Mouse (Mus musculus): ENCODE results near the gene Oat.

The Oat gene

DNA sequence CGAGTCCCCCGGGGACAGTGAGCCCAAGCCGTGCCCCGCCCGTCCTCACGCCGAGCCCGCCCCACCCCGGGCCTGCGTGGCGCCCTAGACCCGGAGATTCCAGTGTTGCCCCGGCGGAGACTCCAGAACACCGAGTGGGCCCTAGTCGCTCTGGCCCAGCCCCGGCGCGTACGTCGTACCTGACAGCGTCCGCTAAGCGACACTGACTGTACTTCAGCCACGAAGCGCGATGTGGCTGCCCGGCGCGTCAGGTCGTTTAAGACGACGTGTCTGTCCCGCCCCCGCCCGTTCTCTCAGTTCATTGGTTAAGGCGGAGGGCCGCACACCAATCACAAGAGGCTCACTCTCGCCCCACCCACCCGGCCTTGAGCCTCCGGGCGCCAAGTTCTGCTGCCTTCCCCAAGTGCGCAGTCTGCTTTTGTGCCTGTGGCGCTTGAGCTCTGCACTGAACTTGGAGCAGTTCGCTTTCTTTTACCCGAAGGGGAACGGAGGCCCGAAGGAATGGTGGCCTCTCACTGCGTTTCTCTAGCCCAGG, at the start of gene Oat:
TSS of gene Oat (minus strand) at position 283 of the 535 bp plus-strand sequence.
- peak; percentile 80 for DNase-seq (ENCODE audit: low spot score)

DNA sequence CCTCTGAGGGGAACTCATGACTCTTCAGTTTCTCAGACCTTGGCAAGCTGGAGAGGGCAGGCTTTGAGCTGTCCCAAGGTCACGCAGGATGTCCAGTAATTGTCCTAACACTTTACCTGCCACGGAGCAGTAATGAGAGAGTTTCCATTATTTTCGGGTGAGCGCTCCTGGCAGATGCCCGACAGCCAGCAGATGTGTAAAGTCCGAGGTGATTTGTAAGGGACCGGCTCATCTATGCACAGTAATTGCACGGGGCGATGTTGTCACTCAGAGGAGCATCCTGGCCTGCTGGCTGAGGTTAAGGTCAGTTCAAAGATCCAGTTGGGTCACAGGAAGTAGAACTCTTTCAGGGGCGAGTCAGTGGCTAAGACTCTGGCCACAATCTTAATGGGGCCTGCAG, 48.0 kb upstream of the Oat start:
- no peak for DNase-seq (ENCODE audit: low spot score)

DNA sequence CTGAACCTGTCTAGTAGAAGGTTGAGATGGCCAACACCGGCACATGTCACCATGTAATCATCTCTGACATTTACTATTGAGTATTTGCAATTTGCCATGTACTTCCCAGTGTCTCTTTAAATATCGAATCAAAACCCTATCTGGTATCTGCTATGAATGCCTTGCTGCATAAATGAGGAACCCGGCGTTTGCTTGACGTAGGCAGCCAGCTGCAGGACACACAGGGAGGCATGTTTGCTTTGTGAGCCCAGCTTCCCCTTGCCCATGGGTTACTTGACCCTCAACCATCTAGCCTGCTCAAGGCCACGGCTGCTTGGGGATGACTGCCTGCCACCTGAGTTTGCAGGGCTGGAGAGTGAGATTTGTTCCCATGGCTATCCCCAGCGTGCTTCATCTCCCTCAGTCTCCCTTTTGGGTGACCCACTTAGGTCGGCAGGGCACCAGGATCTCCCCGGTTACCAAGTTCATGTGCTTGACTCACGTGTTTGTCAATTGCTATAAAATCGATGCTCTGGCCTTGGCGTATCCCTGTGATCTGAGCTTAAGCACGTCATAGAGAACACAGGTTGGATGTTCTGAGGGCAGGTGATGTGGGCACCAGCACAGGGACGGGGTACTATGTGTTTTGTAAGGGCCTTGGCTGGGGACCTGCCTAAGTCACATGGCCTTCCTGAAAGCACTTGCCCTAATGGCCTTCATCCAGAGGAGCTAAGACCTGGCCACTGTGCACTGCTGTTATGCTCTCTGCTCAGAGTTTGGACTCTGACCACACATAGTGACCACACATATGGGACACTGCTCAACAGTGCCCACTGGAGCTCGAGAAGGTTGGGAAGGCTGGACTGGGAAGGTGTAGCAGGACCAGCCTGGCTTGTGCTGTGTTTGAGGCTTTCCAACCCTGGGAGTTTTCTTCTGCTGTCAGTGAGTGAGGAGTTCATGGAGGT, 44.0 kb upstream of the Oat start:
- no peak for DNase-seq (ENCODE audit: low spot score)

DNA sequence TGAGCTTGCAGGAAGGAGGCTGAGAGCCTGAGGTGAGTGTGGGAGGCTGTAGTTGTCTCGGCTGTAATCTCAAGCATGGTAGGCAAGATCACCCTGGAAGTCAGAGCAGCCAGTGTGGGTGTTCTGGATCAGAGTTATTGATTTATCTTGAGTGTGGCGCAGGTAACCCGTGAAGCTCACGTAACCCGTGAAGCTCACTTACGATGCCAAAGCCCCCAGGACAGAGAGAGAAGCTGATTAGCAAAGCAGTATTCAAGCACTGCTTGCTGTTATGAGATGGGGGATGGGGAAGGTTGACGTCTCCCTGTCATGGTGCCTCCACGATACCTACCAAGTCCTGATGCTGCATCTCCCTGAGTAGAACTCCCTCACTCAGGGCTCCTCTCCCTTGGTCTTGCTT, 43.4 kb upstream of the Oat start:
- no peak for DNase-seq (ENCODE audit: low spot score)

DNA sequence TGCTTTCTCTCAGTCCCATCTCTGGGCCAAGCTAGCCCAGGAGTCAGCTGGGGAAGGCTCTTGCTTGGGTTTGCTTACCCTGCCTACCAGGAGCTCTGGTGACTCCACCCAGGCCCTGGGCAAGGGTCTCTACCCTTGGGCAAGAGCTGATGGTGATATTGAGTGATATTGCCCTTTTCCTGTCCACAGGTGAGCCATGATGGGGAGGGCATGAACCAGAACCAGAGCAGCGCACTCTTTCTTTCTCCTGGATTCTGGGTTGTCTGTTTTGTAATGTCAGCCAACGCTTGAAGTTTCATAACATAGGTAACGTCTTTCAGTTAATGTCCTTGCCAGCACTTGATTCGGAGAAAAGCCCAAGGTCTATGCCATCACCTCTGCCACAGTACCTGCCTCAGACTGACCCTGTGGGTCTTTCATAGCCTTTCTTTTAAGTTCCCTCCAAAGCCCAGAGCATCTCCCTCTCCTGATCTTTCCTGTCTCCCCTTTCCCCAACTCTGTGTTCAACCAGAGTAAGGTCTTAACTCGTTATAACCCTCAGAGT, 40.9 kb upstream of the Oat start:
- no peak for DNase-seq (ENCODE audit: low spot score)

DNA sequence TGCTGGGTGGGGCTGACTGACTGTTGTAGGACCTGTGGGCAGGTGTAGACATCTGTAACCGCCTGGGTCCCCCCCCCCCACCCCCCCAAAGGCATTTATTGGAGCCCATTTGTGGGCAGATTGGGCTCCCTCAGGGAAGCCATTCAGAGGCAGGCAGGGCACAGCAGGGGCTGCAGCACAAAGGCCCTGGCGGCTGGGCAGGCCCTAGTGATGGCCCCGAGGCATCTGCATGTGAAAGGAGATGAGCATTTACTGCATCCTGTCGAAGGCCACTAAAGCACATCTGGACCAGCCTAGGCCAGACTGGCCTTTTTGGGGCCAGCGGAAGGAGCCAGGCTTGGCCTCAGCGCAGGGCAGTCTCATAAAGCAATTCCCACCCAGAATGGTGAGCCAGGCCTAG, 40.2 kb upstream of the Oat start:
- no peak for DNase-seq (ENCODE audit: low spot score)

DNA sequence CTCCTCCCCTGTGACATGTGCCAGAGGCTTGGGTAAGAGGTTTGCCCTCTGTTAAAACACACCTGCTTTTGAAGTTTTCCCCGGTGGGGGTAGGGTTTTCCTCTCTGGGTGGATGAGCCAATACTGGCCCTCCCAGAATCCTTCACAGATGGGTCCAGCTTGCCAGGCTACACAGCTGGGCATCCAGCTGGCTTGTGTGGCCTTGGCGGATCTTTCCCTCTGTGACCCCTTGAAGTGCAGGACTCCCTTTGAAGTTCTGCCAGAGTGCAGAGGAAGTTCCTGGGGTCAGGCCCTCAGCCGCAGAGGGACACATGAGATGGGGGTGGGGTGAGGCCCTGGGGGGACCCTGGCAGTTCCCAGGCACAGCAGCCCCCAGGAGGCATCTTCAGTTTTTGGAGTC, 39.1 kb upstream of the Oat start:
- no peak for DNase-seq (ENCODE audit: low spot score)

DNA sequence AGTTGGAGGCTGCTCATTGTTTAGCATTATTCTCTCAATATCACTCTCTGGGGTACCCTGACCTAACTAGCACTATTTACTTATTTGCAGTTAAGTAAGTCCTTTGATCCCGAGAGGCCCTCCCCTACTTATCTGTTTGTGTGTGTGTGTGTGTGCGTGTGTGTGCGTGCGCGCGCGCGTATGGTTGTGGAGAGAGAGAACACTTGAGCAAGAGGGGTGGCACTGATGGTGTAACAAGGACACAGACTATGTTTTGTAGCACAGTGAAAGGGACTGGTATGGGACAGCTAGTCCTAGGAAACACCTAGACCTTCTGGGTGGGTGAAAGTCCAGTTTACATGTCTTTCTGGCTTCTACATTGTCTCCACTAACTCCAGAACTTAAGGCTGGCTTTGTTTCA, 35.3 kb upstream of the Oat start:
- no peak for DNase-seq (ENCODE audit: low spot score)

DNA sequence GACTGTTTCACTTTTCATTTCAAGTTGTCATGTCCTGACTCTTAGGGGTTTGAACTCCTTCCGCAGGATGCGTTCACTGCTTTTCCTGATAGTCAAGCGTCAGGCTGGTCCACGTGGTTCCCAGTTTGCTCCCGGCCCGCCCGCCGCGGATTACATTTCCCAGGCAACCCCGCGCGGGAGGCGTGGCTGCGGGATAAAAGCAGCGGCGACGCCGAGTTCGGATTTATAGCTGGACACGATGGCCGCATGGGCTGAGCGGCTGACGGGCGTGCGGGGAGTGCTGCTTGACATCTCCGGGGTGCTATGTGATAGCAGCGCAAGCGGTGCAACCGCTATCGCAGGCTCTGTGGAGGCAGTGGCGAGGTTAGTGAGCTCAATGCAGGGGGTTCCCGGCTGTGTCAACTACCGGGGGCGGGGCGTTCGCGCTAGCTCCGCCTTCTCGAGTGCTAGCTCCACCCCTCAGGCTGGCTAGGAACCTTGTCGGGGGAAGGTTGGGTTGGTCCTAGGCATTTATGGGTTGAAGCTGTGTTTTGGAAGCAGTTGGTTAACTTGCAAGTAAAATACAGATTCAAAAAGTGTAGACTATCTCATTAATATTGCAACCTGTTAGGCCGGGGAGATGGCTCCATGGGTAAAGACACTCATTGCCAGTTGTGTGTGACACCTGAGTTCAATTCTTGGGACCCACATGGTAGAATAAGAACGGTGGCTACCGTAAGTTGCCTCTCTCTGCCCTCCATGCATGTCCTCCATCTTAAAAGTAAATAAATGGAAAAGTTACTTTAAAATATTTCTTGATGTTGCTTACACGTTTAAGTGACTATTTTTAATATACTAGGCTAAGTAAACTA, 34.5 kb upstream of the Oat start, which contains the start of gene Lhpp:
TSS of gene Lhpp (plus strand) at position 171 of the 851 bp plus-strand sequence.
- peak; percentile 76 for DNase-seq (ENCODE audit: low spot score)

DNA sequence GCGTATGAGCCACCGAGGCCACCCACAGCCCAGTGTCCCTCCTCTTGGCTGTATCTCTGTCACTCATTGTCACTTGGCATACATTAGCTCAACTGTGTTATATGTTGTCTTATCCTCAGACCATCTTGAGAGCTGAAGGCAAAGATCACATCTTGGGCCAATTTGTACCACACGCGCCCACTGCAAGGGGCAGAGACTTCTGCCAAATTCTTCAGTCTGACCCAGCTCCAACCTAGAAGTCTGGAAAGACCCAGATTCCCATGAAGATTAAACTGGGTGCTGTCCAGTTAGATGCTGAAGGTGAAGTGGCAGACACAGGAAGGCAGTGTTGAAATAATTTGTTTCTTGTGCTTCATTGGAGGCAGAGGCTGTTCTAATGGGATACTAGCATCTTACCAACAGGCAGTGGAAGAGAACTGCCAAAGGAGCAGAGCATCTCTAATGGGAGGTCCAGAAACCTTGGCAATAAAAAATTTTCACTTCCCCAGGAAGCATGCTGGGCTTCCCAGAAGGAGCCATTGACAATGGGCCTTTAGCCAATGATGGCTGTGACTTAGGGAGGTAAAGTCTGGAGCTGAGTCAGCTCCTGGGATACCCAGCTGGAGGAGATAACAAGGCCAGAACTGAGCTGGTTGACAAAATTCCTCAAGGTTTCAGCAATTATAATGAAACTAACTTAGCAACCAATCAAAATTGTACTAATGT, 32.3 kb upstream of the Oat start:
- DNase-seq (ENCODE audit: low spot score), result no peak

DNA sequence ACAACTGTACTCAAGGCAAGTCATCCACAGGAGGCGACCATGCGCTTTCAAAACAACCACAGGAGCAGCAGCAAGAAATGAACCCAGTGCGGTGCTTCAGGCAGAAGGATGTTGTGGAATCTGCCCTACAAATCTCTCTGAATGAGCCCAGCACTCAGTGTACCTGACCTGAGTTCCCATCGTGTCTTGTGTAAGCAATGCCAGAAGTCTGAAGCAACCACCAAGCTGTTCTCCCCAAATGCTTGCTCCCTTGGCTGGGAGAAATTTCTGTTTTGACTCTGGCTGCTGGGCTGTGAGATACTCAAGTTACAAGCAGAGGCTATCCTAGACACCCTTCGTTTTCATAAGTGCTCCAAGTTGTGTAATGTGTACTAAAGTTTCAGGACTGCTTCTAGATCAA, 29.5 kb upstream of the Oat start:
- no peak for DNase-seq (ENCODE audit: low spot score)

DNA sequence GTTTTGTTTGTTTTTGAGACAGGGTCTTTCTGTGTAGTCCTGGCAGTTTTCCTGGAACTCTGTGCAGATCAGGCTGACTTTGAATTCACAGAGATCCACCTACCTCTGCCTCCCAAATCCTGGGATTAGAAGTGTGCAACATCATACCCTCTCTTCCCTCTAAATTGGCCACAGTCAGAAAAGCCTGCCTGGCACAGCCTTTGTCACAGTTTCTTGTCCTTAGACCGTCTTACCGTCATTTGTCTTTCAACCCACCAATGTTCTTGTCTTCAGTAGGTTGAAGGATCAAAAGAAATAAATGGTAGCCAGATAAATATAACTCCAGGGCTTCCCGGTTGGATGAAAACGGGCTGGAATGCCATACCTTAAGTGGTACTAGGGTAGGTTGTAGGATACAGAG, 28.5 kb upstream of the Oat start:
- no peak for DNase-seq (ENCODE audit: low spot score)

DNA sequence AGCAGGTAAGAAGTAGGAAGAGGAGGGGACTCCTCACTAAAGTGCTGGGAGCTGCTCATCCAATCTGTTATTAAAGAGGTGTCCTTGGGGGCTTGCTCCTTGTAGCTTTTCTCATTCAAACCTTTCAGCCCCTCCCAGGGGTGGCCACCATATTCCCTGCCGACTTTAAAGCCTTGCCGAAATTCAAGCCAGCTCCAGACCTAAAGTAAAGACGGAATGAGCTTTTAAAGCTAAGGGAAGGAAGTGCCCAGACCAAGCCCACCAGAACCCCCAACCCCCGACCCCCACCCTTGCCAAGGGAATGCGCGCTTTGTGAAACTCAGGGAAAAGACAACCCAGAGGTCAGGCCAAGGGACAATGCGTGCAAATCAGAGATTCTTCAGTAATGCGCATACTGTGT, 24.7 kb upstream of the Oat start:
- DNase-seq (ENCODE audit: low spot score), result no peak

DNA sequence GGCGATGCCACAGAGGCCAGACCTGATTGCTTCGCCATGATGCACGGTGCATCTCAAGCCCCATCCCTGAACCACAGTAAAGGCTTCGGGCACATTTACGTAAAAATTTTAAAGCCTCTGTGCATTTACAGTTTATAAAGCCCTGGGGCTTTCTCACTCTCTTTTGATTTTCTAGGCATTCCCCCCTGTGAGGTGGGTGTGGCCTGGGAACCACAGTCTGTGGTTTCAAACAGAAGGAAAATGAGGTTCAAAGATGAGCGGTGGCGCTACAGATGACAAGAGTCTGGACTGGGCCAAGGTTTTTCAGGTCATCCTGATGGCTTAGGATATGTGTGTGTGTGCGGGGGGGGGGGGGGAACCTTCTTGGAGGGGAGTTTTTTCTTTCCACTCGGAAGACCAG, 23.8 kb upstream of the Oat start:
- DNase-seq (ENCODE audit: low spot score), result no peak

DNA sequence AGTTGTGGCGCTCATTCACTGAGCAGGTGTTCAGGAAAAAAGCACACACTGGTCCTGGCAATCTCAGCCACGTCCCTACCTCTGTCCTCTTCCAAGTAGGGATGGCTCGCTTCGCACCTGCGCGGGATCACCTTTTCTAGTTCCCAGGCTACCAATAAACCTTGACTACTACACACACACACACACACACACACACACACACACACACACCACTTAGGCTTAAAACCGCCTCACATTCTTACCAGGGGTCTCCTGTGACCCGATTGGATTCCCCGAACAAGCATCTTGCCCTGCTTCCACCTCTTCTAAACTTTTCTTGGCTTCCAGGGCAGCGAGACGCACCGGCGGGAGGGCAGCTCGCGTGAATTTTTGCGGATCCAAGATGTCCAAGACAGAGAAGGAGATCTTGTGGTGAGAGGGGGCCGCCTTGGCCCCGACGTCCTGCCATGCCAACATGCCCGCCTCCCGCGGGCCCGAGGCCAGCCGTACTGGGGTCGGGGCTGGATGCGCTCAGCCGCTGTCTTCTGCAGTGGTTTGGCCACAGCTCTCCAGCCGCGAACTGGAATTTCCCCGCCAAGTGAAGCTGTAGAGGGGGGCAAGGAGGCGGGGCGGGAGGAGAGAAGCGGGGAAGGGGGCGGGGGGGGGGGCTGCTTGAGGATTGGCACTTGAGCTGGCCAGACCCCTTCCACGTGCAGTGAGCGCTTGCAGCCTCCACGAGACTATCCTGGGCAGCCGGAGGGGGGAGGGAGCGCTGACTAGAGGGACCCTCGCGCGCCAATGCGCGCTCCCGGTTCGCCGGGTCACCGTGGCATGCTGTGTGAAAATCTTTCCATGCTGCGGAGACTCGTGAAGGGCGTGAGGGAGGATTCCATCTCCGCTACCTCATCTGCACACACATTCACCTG, 23.1 kb upstream of the Oat start, which contains the start of gene Nkx1-2:
TSS of gene Nkx1-2 (minus strand) at position 567 of the 905 bp plus-strand sequence.
- no peak for DNase-seq (ENCODE audit: low spot score)

DNA sequence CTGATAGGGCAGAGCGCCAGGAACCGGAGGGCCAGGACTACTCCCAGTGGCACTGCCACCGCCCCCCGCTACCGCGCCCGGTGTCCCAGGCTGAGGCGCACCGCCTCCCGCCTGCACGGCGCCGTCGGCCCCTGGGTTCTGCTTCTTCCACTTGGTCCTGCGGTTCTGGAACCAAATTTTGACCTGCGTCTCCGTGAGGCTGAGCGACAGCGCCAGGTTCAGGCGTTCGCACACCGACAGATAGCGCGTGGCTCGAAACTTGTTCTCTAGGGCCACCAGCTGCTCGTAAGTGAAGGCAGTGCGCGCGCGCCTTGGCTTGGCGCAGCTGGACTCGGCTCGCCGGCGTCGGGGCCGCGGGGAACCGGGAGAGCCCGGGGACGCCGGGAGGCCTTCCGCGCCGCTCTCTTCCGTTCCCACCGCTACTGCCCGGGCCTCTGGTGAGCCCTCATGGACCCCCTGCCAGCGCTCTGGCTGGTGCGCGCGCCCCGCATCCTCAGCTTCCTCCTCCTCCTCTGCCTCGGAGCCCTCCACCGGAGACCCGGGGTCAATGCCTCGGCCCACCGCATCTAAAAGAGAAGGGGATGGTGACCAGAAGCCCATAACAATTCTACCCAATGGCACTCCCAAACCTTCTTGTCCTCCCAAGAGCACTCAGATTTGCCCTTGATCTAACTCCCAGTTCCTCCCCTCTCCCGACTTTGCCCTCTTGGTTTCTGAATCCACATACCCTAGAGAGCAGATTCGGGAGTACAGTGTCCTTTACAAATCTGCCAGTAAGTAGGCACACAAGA, 21.2 kb upstream of the Oat start:
- no peak for DNase-seq (ENCODE audit: low spot score)

DNA sequence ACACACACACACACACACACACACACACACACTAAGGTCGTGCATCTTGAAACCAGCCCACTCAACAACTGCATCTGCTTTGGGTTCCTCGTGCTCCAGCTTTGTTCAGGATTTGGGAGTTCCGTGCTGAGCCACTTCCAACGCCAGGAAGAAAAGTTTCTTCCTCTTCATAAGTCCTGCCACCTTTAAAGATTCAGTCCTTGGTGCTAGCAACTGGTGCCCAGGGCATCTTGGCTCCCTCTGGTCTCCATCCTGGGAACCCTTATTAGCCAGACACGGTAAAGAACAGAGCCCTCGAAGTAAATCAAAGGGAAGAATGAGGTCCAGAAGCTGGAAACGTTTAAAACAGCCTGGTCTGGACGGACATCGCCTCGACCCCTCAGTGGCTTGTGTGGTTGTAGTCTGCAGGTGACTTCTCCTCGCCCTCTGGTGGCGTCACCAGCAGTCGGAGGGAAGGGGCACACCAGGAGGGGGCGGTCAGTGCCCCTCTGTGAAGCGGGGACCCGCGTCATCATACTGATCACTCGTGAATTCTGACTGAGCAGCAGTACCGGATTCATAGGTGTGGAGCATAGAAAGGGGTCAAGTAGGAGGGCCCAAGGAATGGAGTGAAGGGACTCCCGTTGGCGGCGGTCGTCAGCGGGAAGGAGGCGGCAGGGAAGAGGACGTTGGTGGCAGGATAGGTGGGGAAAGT, 20.5 kb upstream of the Oat start:
- DNase-seq (ENCODE audit: low spot score), result no peak

DNA sequence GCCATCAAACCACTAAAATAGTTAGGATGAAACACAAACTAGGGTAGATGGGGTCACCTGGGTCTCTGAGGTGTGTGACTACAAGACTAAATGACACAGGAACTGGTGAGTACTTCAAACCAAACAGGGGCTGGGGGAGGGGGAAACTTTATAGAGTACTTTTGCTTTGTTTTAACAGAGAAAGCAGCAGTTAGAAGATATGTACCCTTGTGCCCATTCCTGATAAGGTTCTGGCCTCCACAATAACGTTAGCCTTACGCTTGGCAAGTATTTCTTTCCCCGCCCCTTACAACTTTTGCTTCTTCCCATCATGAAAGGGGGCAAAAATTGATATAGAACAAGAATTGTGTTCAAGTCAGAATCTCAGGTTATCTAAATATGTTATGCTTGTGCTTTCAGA, 19.6 kb upstream of the Oat start:
- DNase-seq (ENCODE audit: low spot score), result no peak

DNA sequence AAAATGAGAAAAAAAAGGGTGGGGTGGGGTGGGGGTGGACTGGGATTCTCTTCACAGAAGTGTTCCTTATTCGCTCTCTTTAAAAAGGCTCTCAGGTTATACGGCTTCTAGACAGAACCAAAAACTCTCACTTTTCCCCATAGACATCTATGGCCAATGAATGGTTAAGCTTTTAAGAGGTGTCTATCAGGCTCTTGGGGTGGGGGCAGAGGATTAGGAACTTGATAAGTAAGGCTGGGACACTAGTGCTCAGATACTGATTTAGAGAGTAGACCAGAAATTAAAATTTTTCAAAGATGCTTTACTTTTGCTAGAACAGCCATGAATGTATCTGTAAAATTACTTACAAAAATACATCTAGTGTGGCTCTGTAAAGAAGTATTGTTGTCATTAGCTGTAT, 18.1 kb upstream of the Oat start:
- DNase-seq (ENCODE audit: low spot score), result no peak

Data from urinary bladder, postnatal 25 days (tissue).